Mouse (Mus musculus) heart, postnatal 0 days (tissue): ENCODE data around the gene Zic4. TPM values are rescaled to one million over a fixed set of nuclear protein-coding genes. Genes with fewer than 3 reads are reported as not detected.

ENCODE experiments used
- ATAC-seq: fragments of 200-750 bp; cut with Nextera tagmentation; 2 replicates; pipeline ENCODE4 v1.8.0; 2017; ENCODE audit warnings: low read depth, moderate number of reproducible peaks, moderate library complexity; ENCODE audit not compliant: insufficient read depth
- DNase-seq: peaks from one replicate; pipeline ENCODE4 v3.0.0-alpha.2; 2016; ENCODE audit warnings: low spot score
- H3K27ac ChIP-seq: fragments of 300-500 bp; sonication (generic); 2 replicates; pipeline ENCODE4 v1.5.1; 2014; ENCODE audit warnings: low read depth, mild to moderate bottlenecking
- H3K27me3 ChIP-seq: fragments of 300-500 bp; sonication (generic); 2 replicates; pipeline ENCODE4 v1.6.1; 2014; ENCODE audit warnings: low read length, mixed read lengths; ENCODE audit not compliant: control insufficient read depth, insufficient read depth
- H3K36me3 ChIP-seq: fragments of 300-500 bp; sonication (generic); replicated peaks from 2 replicates; pipeline ENCODE4 v1.6.1; 2014; ENCODE audit warnings: low read length, mixed read lengths; ENCODE audit not compliant: control insufficient read depth, insufficient read depth
- H3K4me1 ChIP-seq: fragments of 300-500 bp; sonication (generic); 2 replicates; pipeline ENCODE4 v1.6.1; 2014; ENCODE audit warnings: antibody characterized with exemption; ENCODE audit not compliant: control insufficient read depth, insufficient read depth
- H3K4me2 ChIP-seq: fragments of 300-500 bp; sonication (generic); 2 replicates; pipeline ENCODE4 v1.6.1; 2014; ENCODE audit warnings: low read depth, mild to moderate bottlenecking, low read length, moderate library complexity
- H3K4me3 ChIP-seq: fragments of 300-500 bp; sonication (generic); 2 replicates; pipeline ENCODE4 v1.5.1; 2014; ENCODE audit warnings: low read depth, low read length
- H3K9ac ChIP-seq: fragments of 300-500 bp; sonication (generic); replicated peaks from 2 replicates; pipeline ENCODE4 v1.6.1; 2014; ENCODE audit warnings: low read depth, low read length, mixed read lengths
- H3K9me3 ChIP-seq: fragments of 300-500 bp; sonication (generic); replicated peaks from 2 replicates; pipeline ENCODE4 v1.6.1; 2016; ENCODE audit warnings: low read length; ENCODE audit not compliant: control insufficient read depth
- CTCF ChIP-seq: IDR thresholded peaks from 2 replicates; pipeline ENCODE4 v1.5.1; 2016; ENCODE audit warnings: antibody characterized with exemption, control low read depth, low read depth
- EP300 ChIP-seq: IDR thresholded peaks from 2 replicates; pipeline ENCODE4 v1.6.1; 2016; ENCODE audit warnings: antibody characterized with exemption, low read depth
- WGBS: fragments of 180-500 bp; shearing (Covaris S2); extraction: QIAGEN DNeasy Blood & Tissue Kit; methylation state at CpG from one replicate; pipeline ENCODE4 v1.1.7; 2014; 5-methylcytosine and 5-hydroxymethylcytosine counted together
- polyA plus RNA-seq: library from polyadenylated mRNA; unstranded; fragments of >200 nt; fragmentation: Nextera tagmentation; extraction: Ambion mirVana; gene quantifications from 2 replicates; pipeline ENCODE4 v1.2.1, GENCODE M21; 2015
- total RNA-seq: library from RNA; depleted of rRNA; stranded (reverse); fragments of >200 nt; gene quantifications from 2 replicates; pipeline ENCODE4 v1.2.3, GENCODE M21; 2014; ENCODE audit warnings: low replicate concordance; rRNA removed

Gene Zic4
- total RNA-seq (0.08 TPM in 1 of 2 replicates, not detected in the other), polyA plus RNA-seq (not detected in 2 replicates)

GRCm38 (mm10) chr9:91361856-91362601 lies at the start of gene Zic4:
Gene Zic4 (plus strand): TSS chr9:91362413.
- Histone ChIP-seq H3K27me3 (peaks cover 96% of the 10 kb centered on the region), H3K27ac (no peak within 1 kb of the TSS), H3K4me2 (peak within 1 kb of the TSS; percentile 58), H3K9me3 (0 out of 2 replicates have a peak, but pooled peaks cover 5% of the 10 kb centered on the region), H3K4me3 (peak within 1 kb of the TSS; percentile 47), H3K9ac (no peak within 1 kb of the TSS), H3K4me1 (peaks cover 6% of the 10 kb centered on the region; the same call in 1 of the 2 replicates), H3K36me3 (no peaks in the 10 kb centered on the region)
- DNase-seq (no peak), ATAC-seq (0 out of 2 replicates have a peak, but pooled peaks have one; percentile 36)
- 1% methylated on average over 45 of the region's 45 CpGs for WGBS
- TF ChIP-seq CTCF (no peak), EP300 (no peak)

- Histone ChIP-seq H3K4me2 (no peak overlapping the region), H3K27ac (no peak overlapping the region), H3K4me3 (no peak overlapping the region), H3K36me3 (no peaks in the 10 kb centered on the region), H3K4me1 (no peaks in the 10 kb centered on the region), H3K27me3 (peaks cover 45% of the 10 kb centered on the region), H3K9me3 (no peaks in the 10 kb centered on the region), H3K9ac (no peak overlapping the region)
- DNase-seq (no peak), ATAC-seq (no peak)
- TF ChIP-seq CTCF (no peak), EP300 (no peak)
- WGBS, result 56% methylated on average over 2 of the region's 2 CpGs
Measured at GRCm38 (mm10) chr9:91347591-91347990, 14.6 kb upstream of the Zic4 start.

- no peak overlapping the region for H3K9ac ChIP-seq
- H3K27ac ChIP-seq, result no peak overlapping the region
- no peak overlapping the region for H3K4me2 ChIP-seq
- H3K4me1 ChIP-seq, result no peaks in the 10 kb centered on the region
- no peak overlapping the region for H3K4me3 ChIP-seq
- 26% methylated on average over 1 of the region's 1 CpGs for WGBS
- peaks cover 56% of the 10 kb centered on the region for H3K27me3 ChIP-seq
- H3K9me3 ChIP-seq, result no peaks in the 10 kb centered on the region; the same call in 1 of the 2 replicates
- DNase-seq (no peak), ATAC-seq (no peak)
- TF ChIP-seq CTCF (no peak), EP300 (no peak)
- H3K36me3 ChIP-seq, result no peaks in the 10 kb centered on the region
Measured at GRCm38 (mm10) chr9:91348746-91349145, 13.5 kb upstream of the Zic4 start.

- H3K27ac ChIP-seq, result no peak overlapping the region
- H3K9me3 ChIP-seq, result no peaks in the 10 kb centered on the region; the same call in 1 of the 2 replicates
- H3K36me3 ChIP-seq, result no peaks in the 10 kb centered on the region
- H3K27me3 ChIP-seq, result peaks cover 72% of the 10 kb centered on the region
- ATAC-seq (no peak), DNase-seq (no peak)
- H3K4me2 ChIP-seq, result no peak overlapping the region
- WGBS, result 3% methylated on average over 16 of the region's 16 CpGs
- TF ChIP-seq CTCF, result no peak
- TF ChIP-seq EP300, result no peak
- 0 out of 2 replicates have a peak, but pooled peaks cover under 1% of the 10 kb centered on the region for H3K4me1 ChIP-seq
- no peak overlapping the region for H3K4me3 ChIP-seq
- no peak overlapping the region for H3K9ac ChIP-seq
Measured at GRCm38 (mm10) chr9:91350211-91350791, 11.9 kb upstream of the Zic4 start.

GRCm38 (mm10) chr9:91350861-91351291 lies 11.3 kb upstream of the Zic4 start:
- Histone ChIP-seq H3K27ac (no peak overlapping the region), H3K9me3 (no peaks in the 10 kb centered on the region; the same call in 1 of the 2 replicates), H3K27me3 (peaks cover 77% of the 10 kb centered on the region), H3K4me3 (no peak overlapping the region), H3K9ac (no peak overlapping the region), H3K4me1 (0 out of 2 replicates have a peak, but pooled peaks cover 5% of the 10 kb centered on the region), H3K36me3 (no peaks in the 10 kb centered on the region), H3K4me2 (no peak overlapping the region)
- 2% methylated on average over 14 of the region's 14 CpGs for WGBS
- ATAC-seq (no peak), DNase-seq (no peak)
- no peak for TF ChIP-seq CTCF
- TF ChIP-seq EP300, result no peak
